Mouse (Mus musculus): ENCODE results near the gene Zfp697. TPM values are rescaled to one million over a fixed set of nuclear protein-coding genes. Genes with fewer than 3 reads are reported as not detected.

Gene Zfp697
- polyA plus RNA-seq, 1 experiment from 2014 or later = 11.7 TPM

DNA sequence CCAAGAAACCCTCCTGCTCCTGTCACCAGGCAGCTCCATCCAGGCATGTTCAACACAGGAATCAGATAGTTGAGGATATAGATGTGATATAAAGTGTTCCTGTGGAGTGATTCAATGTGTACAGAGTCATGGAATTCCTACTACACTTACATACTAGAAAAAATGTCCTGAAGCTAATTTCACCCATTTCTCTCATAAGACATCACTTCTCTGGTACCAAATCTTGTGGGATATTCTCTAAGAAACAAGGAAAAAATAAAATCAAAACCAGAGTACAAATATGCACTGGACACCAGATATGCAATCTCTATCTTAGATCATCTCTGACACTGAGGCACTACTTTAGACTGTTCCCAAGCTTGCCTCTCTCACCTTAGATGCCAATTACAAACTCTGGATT, 247.9 kb downstream of the Zfp697 start, which contains the start of gene Hsd3b5:
Gene Hsd3b5, minus strand, starts transcription at position 101 of the 400 bp plus-strand sequence.
- Histone ChIP-seq H3K9ac (ENCODE audit: low read length) (no peak within 1 kb of the TSS), H3K4me2 (ENCODE audit: low read depth) (no peak within 1 kb of the TSS), H3K27me3 (ENCODE audit: control insufficient read depth, insufficient read depth, low read length) (no peaks in the 10 kb centered on the region), H3K9me3 (ENCODE audit: control insufficient read depth, low read length) (no peaks in the 10 kb centered on the region), H3K4me3 (ENCODE audit: low read depth, low read length) (no peak within 1 kb of the TSS), H3K36me3 (ENCODE audit: control insufficient read depth, insufficient read depth, low read length) (no peaks in the 10 kb centered on the region), H3K27ac (ENCODE audit: low read depth, low read length) (no peak within 1 kb of the TSS), H3K4me1 (ENCODE audit: control insufficient read depth, insufficient read depth, low read length) (no peaks in the 10 kb centered on the region)
- no peak for ATAC-seq (ENCODE audit: insufficient read depth, low FRiP score, low TSS enrichment)
- DNase-seq (ENCODE audit: low spot score) = no peak

DNA sequence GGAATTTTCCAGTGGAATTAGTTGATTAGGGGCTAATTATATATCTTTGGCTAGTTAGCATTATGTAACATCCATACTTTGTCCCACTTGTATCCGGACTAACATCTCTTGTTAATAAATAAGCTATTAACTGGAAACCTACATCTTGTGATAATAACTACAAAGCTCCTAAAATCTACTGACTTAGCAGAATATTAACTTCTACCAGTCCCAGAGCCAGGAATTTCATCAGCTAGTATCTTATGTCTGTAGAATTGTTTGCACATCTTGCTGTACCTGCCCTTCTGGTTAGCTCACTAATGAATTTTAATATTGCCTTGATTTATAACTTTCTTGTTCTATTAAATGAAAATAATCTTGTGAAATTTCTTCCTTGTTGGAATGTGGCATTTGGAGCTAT, 252.9 kb downstream of the Zfp697 start:
- H3K9ac ChIP-seq (ENCODE audit: low read length) = no peak overlapping the region
- no peak overlapping the region for H3K4me3 ChIP-seq (ENCODE audit: low read depth, low read length)
- no peak for DNase-seq (ENCODE audit: low spot score)
- no peak overlapping the region for H3K4me2 ChIP-seq (ENCODE audit: low read depth)
- ATAC-seq (ENCODE audit: insufficient read depth, low FRiP score, low TSS enrichment) = no peak
- H3K9me3 ChIP-seq (ENCODE audit: control insufficient read depth, low read length) = no peaks in the 10 kb centered on the region
- WGBS = 98% methylated on average over 1 of the region's 1 CpGs
- no peaks in the 10 kb centered on the region for H3K27me3 ChIP-seq (ENCODE audit: control insufficient read depth, insufficient read depth, low read length)
- H3K4me1 ChIP-seq (ENCODE audit: control insufficient read depth, insufficient read depth, low read length) = no peaks in the 10 kb centered on the region
- H3K27ac ChIP-seq (ENCODE audit: low read depth, low read length) = no peak overlapping the region
- no peaks in the 10 kb centered on the region for H3K36me3 ChIP-seq (ENCODE audit: control insufficient read depth, insufficient read depth, low read length)

DNA sequence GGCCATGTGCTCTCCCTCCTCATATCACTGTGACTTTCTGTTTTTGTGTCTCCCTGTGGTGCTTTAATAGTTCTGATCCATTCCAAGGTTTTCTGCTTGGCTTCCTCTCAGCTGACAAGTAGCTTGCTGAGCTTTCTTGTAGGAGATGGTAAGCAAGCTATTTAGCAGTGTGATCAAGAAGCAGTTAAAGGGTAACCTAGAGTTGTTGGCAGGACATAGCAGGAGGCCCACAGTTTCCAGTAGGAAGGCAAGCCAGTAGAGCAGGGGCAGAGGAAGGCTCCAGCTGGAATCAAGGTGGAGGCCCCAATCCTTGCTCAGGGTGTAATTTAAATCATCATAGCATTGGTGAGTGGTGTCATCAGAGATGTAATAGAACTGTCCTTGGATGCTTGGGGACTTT, 298.5 kb downstream of the Zfp697 start:
- Histone ChIP-seq H3K27me3 (ENCODE audit: control insufficient read depth, insufficient read depth, low read length) (no peaks in the 10 kb centered on the region), H3K4me2 (ENCODE audit: low read depth) (no peak overlapping the region), H3K9ac (ENCODE audit: low read length) (no peak overlapping the region), H3K4me1 (ENCODE audit: control insufficient read depth, insufficient read depth, low read length) (no peaks in the 10 kb centered on the region), H3K9me3 (ENCODE audit: control insufficient read depth, low read length) (no peaks in the 10 kb centered on the region), H3K36me3 (ENCODE audit: control insufficient read depth, insufficient read depth, low read length) (no peaks in the 10 kb centered on the region), H3K27ac (ENCODE audit: low read depth, low read length) (no peak overlapping the region), H3K4me3 (ENCODE audit: low read depth, low read length) (no peak overlapping the region)
- DNase-seq (ENCODE audit: low spot score) = no peak
- ATAC-seq (ENCODE audit: insufficient read depth, low FRiP score, low TSS enrichment) = no peak

DNA sequence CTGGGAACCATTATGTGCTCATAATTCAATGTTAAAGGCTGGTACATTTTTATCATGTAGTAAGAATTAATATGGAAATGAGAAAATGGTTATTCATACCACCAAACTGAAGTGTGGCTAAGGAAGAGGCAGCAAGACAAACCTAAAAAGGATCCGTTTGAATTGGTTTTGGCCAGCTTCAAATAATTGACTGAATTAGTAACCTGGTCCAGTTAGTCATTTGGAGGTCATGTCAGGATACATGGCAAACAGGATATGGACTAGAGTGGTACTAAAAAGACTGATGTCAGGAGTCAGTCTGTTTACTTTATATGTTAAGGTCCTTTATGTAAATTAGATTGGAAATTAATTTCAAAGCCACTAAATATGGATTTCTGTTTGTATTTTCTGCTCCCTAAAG, 300.1 kb downstream of the Zfp697 start:
- Histone ChIP-seq H3K4me1 (ENCODE audit: control insufficient read depth, insufficient read depth, low read length) (no peaks in the 10 kb centered on the region), H3K9me3 (ENCODE audit: control insufficient read depth, low read length) (no peaks in the 10 kb centered on the region), H3K9ac (ENCODE audit: low read length) (no peak overlapping the region), H3K27me3 (ENCODE audit: control insufficient read depth, insufficient read depth, low read length) (no peaks in the 10 kb centered on the region), H3K27ac (ENCODE audit: low read depth, low read length) (no peak overlapping the region), H3K36me3 (ENCODE audit: control insufficient read depth, insufficient read depth, low read length) (no peaks in the 10 kb centered on the region), H3K4me2 (ENCODE audit: low read depth) (no peak overlapping the region), H3K4me3 (ENCODE audit: low read depth, low read length) (no peak overlapping the region)
- no peak for DNase-seq (ENCODE audit: low spot score)
- no peak for ATAC-seq (ENCODE audit: insufficient read depth, low FRiP score, low TSS enrichment)
- 77% methylated on average over 1 of the region's 1 CpGs for WGBS

DNA sequence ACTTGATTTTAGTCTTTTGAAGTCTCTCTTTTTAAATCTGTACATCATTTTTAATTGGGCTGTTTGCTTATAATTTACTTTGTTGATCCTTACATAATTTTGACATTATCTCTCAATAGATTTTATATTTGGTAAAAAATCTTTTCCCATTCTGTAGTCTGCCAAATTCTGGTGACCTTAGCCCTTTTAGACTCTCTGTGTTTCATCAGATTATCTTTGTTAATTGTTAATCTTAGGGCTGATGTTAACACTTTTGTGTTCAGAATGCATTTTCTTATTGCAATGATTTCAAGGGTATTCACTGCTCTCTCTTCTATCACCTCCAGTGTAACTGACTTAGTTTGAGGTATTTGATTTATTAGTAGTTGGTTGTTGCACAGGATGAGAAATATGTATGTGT, 338.5 kb downstream of the Zfp697 start:
- ATAC-seq (ENCODE audit: insufficient read depth, low FRiP score, low TSS enrichment) = no peak
- Histone ChIP-seq H3K27me3 (ENCODE audit: control insufficient read depth, insufficient read depth, low read length) (no peaks in the 10 kb centered on the region), H3K9me3 (ENCODE audit: control insufficient read depth, low read length) (no peaks in the 10 kb centered on the region), H3K27ac (ENCODE audit: low read depth, low read length) (no peak overlapping the region), H3K4me3 (ENCODE audit: low read depth, low read length) (no peak overlapping the region), H3K4me2 (ENCODE audit: low read depth) (no peak overlapping the region), H3K4me1 (ENCODE audit: control insufficient read depth, insufficient read depth, low read length) (no peaks in the 10 kb centered on the region), H3K36me3 (ENCODE audit: control insufficient read depth, insufficient read depth, low read length) (no peaks in the 10 kb centered on the region), H3K9ac (ENCODE audit: low read length) (no peak overlapping the region)
- DNase-seq (ENCODE audit: low spot score) = no peak

DNA sequence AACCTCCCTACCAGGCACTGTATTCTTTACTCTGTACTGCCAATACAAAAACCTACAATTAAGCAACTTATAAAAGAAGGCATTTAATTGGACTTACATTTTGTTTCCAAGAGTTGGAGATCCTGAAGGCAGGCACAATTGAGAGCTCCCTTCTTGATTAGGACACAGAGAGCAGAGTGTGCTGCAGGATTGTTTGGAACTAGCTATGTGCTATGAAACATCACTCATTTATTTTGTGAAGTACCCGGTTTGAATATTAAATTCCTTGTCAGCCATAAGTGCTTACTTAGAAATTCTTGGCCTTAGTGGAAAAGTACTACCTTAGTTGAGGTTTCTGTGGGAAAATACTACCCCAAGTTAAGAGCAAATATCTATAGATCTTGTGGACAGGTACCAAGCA, 342.1 kb downstream of the Zfp697 start, which contains the start of gene Hsd3b2:
Gene Hsd3b2, minus strand, starts transcription at position 168 of the 400 bp plus-strand sequence.
- H3K4me2 ChIP-seq (ENCODE audit: low read depth) = no peak within 1 kb of the TSS
- no peak within 1 kb of the TSS for H3K9ac ChIP-seq (ENCODE audit: low read length)
- WGBS = 85% methylated on average over 1 of the region's 1 CpGs
- ATAC-seq (ENCODE audit: insufficient read depth, low FRiP score, low TSS enrichment) (no peak), DNase-seq (ENCODE audit: low spot score) (no peak)
- no peak within 1 kb of the TSS for H3K4me3 ChIP-seq (ENCODE audit: low read depth, low read length)
- no peaks in the 10 kb centered on the region for H3K27me3 ChIP-seq (ENCODE audit: control insufficient read depth, insufficient read depth, low read length)
- no peaks in the 10 kb centered on the region for H3K4me1 ChIP-seq (ENCODE audit: control insufficient read depth, insufficient read depth, low read length)
- no peak within 1 kb of the TSS for H3K27ac ChIP-seq (ENCODE audit: low read depth, low read length)
- no peaks in the 10 kb centered on the region for H3K9me3 ChIP-seq (ENCODE audit: control insufficient read depth, low read length)
- H3K36me3 ChIP-seq (ENCODE audit: control insufficient read depth, insufficient read depth, low read length) = no peaks in the 10 kb centered on the region

DNA sequence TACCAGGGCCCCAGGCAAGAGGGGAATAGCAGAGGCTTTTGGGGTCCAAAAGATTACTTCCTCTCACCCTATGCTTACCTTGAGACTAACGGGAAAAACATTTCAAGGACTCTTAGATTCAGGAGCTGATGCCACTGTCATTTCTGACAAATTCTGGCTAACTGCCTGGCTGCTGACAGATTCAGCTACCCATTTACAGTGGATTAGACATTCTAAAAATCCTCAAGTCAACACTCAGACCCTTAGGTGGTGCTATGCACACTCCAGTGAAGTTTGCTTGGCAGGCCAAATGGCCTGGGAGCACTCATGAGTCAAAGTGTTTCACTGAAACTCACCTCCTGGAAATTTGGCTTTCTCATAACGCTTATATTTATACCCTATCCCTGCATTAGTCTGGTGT, 344.0 kb downstream of the Zfp697 start:
- Histone ChIP-seq H3K4me1 (ENCODE audit: control insufficient read depth, insufficient read depth, low read length) (no peaks in the 10 kb centered on the region), H3K9ac (ENCODE audit: low read length) (no peak overlapping the region), H3K36me3 (ENCODE audit: control insufficient read depth, insufficient read depth, low read length) (no peaks in the 10 kb centered on the region), H3K9me3 (ENCODE audit: control insufficient read depth, low read length) (no peaks in the 10 kb centered on the region), H3K27ac (ENCODE audit: low read depth, low read length) (no peak overlapping the region), H3K4me2 (ENCODE audit: low read depth) (no peak overlapping the region), H3K4me3 (ENCODE audit: low read depth, low read length) (no peak overlapping the region), H3K27me3 (ENCODE audit: control insufficient read depth, insufficient read depth, low read length) (no peaks in the 10 kb centered on the region)
- DNase-seq (ENCODE audit: low spot score) (no peak), ATAC-seq (ENCODE audit: insufficient read depth, low FRiP score, low TSS enrichment) (no peak)
- 93% methylated on average over 2 of the region's 2 CpGs for WGBS

DNA sequence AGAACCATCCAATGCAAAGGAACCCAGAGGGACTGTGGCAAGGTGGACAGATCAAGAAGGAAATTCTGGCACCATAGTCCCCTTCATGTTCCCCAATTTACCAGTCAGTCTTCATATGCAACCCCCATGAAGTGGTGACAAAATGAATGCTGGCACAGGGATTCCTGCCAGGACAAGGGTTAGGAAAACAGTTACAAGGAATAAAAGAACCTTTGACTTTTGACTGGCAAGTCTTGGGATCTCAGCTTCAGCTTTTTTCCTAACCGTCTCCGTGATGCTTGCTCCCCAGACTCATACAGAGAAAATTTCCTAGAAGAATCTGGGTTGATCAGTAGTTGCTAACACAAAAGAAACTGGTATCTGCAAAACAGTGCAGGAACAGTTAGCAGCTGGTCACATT, 351.5 kb downstream of the Zfp697 start:
- H3K36me3 ChIP-seq (ENCODE audit: control insufficient read depth, insufficient read depth, low read length) = no peaks in the 10 kb centered on the region
- DNase-seq (ENCODE audit: low spot score) (no peak), ATAC-seq (ENCODE audit: insufficient read depth, low FRiP score, low TSS enrichment) (no peak)
- no peaks in the 10 kb centered on the region for H3K9me3 ChIP-seq (ENCODE audit: control insufficient read depth, low read length)
- no peak overlapping the region for H3K4me2 ChIP-seq (ENCODE audit: low read depth)
- H3K4me1 ChIP-seq (ENCODE audit: control insufficient read depth, insufficient read depth, low read length) = no peaks in the 10 kb centered on the region
- no peak overlapping the region for H3K4me3 ChIP-seq (ENCODE audit: low read depth, low read length)
- H3K9ac ChIP-seq (ENCODE audit: low read length) = no peak overlapping the region
- no peaks in the 10 kb centered on the region for H3K27me3 ChIP-seq (ENCODE audit: control insufficient read depth, insufficient read depth, low read length)
- WGBS = 84% methylated on average over 2 of the region's 2 CpGs
- H3K27ac ChIP-seq (ENCODE audit: low read depth, low read length) = no peak overlapping the region

DNA sequence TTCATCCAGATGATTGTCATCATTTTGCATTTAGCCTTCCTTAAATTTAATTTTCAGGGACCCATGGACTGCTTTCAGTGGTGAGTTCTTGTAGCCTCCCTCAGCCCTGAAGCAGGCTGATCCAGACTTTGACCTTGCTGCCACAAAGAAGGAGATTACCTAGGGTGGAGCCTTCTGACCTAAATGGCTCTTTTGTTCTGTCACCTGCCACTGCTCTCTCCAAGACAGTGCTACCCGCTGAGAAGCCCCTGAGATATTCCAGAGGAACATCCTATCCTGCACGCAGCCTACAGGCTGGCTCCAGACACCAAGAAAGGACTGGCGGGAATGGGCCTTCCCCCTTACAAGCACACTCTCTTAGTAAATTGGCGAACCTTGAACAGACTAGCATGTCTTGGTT, 352.1 kb downstream of the Zfp697 start:
- ATAC-seq (ENCODE audit: insufficient read depth, low FRiP score, low TSS enrichment) (no peak), DNase-seq (ENCODE audit: low spot score) (no peak)
- no peak overlapping the region for H3K27ac ChIP-seq (ENCODE audit: low read depth, low read length)
- no peaks in the 10 kb centered on the region for H3K36me3 ChIP-seq (ENCODE audit: control insufficient read depth, insufficient read depth, low read length)
- H3K9me3 ChIP-seq (ENCODE audit: control insufficient read depth, low read length) = no peaks in the 10 kb centered on the region
- H3K4me1 ChIP-seq (ENCODE audit: control insufficient read depth, insufficient read depth, low read length) = no peaks in the 10 kb centered on the region
- no peak overlapping the region for H3K9ac ChIP-seq (ENCODE audit: low read length)
- H3K4me3 ChIP-seq (ENCODE audit: low read depth, low read length) = no peak overlapping the region
- 54% methylated on average over 4 of the region's 4 CpGs for WGBS
- no peak overlapping the region for H3K4me2 ChIP-seq (ENCODE audit: low read depth)
- no peaks in the 10 kb centered on the region for H3K27me3 ChIP-seq (ENCODE audit: control insufficient read depth, insufficient read depth, low read length)
